Mouse (Mus musculus): Measurements from ENCODE around the gene 4930548H24Rik. TPM values are rescaled to one million over a fixed set of nuclear protein-coding genes. Genes with fewer than 3 reads are reported as not detected.
"Not testable (repeated sequence)": the region's sequence is repeated elsewhere in the genome, so short reads cannot be mapped to it uniquely, and the experiment has no call there.

Gene 4930548H24Rik
- polyA plus RNA-seq, 1 experiment from 2014 or later: not detected

DNA sequence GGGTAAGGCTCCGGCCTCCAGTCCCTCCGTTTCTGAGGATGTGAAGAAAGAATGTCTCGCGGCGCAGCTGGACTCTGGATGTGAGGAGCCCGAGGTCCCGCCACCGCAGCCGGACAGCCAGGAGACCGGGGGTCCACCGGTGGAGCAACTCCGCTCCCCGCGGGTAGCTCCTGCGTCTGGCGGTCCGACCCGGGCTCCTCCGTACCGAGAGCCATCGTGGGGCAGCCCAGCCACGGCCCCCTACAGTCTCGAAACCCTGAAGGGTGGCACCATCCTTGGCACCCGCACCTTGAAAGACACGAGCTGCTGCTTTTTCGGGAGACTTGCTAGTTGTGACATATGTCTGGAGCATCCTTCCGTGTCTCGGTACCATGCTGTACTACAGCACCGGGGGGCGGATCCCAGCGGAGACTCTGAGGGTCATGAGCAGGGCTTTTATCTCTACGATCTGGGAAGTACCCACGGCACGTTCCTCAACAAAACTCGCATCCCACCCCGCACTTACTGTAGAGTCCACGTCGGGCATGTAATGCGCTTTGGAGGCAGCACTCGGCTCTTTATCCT is 41.7 kb downstream of the 4930548H24Rik start:
- Histone ChIP-seq H3K4me2 (ENCODE audit: low read depth, low read length) (peak overlapping the region; percentile 100), H3K27ac (ENCODE audit: low read depth, low read length) (peak overlapping the region; percentile 81; the same call in 1 of the 2 replicates), H3K4me1 (ENCODE audit: control insufficient read depth, insufficient read depth, low read length) (peaks cover 19% of the 10 kb centered on the region), H3K27me3 (ENCODE audit: control insufficient read depth, insufficient read depth, low read length) (no peaks in the 10 kb centered on the region), H3K36me3 (ENCODE audit: control insufficient read depth, insufficient read depth, low read length) (peaks cover 23% of the 10 kb centered on the region), H3K4me3 (ENCODE audit: low read depth, low read length) (peak overlapping the region; percentile 97), H3K9me3 (ENCODE audit: control insufficient read depth, low read length) (no peaks in the 10 kb centered on the region), H3K9ac (replicated peaks; ENCODE audit: low read depth, low read length) (peak overlapping the region; percentile 77)
- peak; percentile 52 for ATAC-seq (ENCODE audit: low read depth)
- 4% methylated on average over 40 of the region's 40 CpGs for WGBS

DNA sequence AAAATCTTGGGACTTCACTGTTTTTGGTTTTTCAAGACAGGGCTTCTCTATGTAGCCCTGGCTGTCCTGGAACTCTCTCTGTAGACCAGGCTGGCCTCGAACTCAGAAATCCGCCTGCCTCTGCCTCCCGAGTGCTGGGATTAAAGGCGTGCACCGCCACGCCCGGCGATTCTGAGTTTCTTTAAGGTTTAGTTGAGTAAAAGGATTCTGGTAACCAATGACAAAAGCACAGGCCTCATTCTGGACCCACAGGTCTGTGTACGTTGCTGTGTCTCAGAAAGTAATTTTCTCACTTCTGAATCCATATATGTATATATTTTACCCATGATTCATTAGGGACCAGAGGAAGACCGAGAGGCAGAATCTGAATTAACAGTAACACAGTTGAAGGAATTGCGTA is 42.2 kb downstream of the 4930548H24Rik start, which contains the start of gene Supt7l:
TSS of gene Supt7l (minus strand) at position 101 of the 400 bp plus-strand sequence.
- Histone ChIP-seq H3K27ac (ENCODE audit: low read depth, low read length) (peak within 1 kb of the TSS; percentile 81; the same call in 1 of the 2 replicates), H3K4me1 (ENCODE audit: control insufficient read depth, insufficient read depth, low read length) (peaks cover 19% of the 10 kb centered on the region), H3K4me2 (ENCODE audit: low read depth, low read length) (peak within 1 kb of the TSS; percentile 100), H3K9ac (replicated peaks; ENCODE audit: low read depth, low read length) (peak within 1 kb of the TSS; percentile 77), H3K36me3 (ENCODE audit: control insufficient read depth, insufficient read depth, low read length) (peaks cover 20% of the 10 kb centered on the region), H3K4me3 (ENCODE audit: low read depth, low read length) (peak within 1 kb of the TSS; percentile 97)
- not testable (repeated sequence) for H3K9me3 ChIP-seq (ENCODE audit: control insufficient read depth, low read length); ATAC-seq (ENCODE audit: low read depth); H3K27me3 ChIP-seq (ENCODE audit: control insufficient read depth, insufficient read depth, low read length)
- 83% methylated on average over 11 of the region's 11 CpGs for WGBS

DNA sequence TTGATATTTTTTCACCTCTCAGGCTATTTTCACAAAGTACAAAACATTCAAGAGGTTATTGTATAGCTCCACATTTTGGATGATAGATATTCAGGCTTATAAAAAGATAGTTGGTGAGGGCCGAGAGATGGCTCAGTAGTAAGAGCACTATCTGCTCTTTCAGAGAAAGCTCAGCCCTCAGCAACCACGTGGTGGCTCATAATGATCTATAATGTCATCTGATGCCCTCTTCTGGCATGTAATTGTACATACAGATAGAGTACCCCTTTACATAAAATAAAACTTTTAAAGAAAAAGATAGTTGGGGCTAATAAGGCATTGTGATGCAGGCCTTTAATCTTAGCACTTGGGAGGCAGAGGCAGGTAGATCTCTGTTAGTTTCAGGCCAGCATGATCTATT is 43.0 kb downstream of the 4930548H24Rik start:
- Histone ChIP-seq H3K4me1 (ENCODE audit: control insufficient read depth, insufficient read depth, low read length) (peaks cover 19% of the 10 kb centered on the region), H3K9me3 (ENCODE audit: control insufficient read depth, low read length) (no peaks in the 10 kb centered on the region), H3K36me3 (ENCODE audit: control insufficient read depth, insufficient read depth, low read length) (peaks cover 26% of the 10 kb centered on the region), H3K27me3 (ENCODE audit: control insufficient read depth, insufficient read depth, low read length) (no peaks in the 10 kb centered on the region), H3K9ac (replicated peaks; ENCODE audit: low read depth, low read length) (no peak overlapping the region), H3K4me3 (ENCODE audit: low read depth, low read length) (no peak overlapping the region), H3K4me2 (ENCODE audit: low read depth, low read length) (no peak overlapping the region; the same call in 1 of the 2 replicates), H3K27ac (ENCODE audit: low read depth, low read length) (no peak overlapping the region)
- WGBS: 65% methylated on average over 2 of the region's 2 CpGs
- ATAC-seq (ENCODE audit: low read depth): no peak

DNA sequence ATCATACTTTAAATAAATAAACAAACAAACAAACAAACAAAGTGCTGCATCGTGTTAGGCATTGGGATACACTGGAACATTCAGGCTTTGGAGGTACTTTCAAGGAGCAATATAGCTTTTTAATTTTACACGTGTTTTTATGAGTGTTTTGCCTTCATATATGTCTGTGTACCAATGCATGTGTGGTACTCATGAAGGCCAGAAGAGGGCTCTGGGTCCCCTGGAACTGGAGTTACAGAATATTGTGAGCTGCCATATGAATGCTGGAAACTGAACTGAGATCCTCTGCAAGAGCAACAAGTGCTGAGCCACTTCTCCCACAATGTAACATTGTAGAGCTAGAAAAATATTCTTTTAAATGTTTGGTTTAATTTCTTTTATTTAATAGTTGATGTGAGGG is 49.7 kb downstream of the 4930548H24Rik start:
- Histone ChIP-seq H3K4me3 (ENCODE audit: low read depth, low read length) (no peak overlapping the region), H3K4me1 (ENCODE audit: control insufficient read depth, insufficient read depth, low read length) (no peaks in the 10 kb centered on the region), H3K4me2 (ENCODE audit: low read depth, low read length) (no peak overlapping the region), H3K27me3 (ENCODE audit: control insufficient read depth, insufficient read depth, low read length) (no peaks in the 10 kb centered on the region), H3K36me3 (ENCODE audit: control insufficient read depth, insufficient read depth, low read length) (peaks cover 52% of the 10 kb centered on the region), H3K9ac (replicated peaks; ENCODE audit: low read depth, low read length) (no peak overlapping the region), H3K27ac (ENCODE audit: low read depth, low read length) (no peak overlapping the region), H3K9me3 (ENCODE audit: control insufficient read depth, low read length) (no peaks in the 10 kb centered on the region)
- 96% methylated on average over 2 of the region's 2 CpGs for WGBS
- no peak for ATAC-seq (ENCODE audit: low read depth)

Other genes with a start within 250 kb of the 4930548H24Rik start
- 157 and 161 TPM in 2 replicates for gene Nrbp1, start 244.9 kb upstream of the 4930548H24Rik start, polyA plus RNA-seq (2014; fragmentation: Nextera tagmentation; extraction: Ambion mirVana)
- 0.54 and 1.4 TPM in 2 replicates for gene Gm9970, start 244.5 kb upstream of the 4930548H24Rik start, polyA plus RNA-seq (2014; fragmentation: Nextera tagmentation; extraction: Ambion mirVana)
- gene Krtcap3, start 234.0 kb upstream of the 4930548H24Rik start, polyA plus RNA-seq (2014; fragmentation: Nextera tagmentation; extraction: Ambion mirVana): 2.7 and 3.2 TPM in 2 replicates
- 32.6 and 45.4 TPM in 2 replicates for gene Ift172, start 194.6 kb upstream of the 4930548H24Rik start, polyA plus RNA-seq (2014; fragmentation: Nextera tagmentation; extraction: Ambion mirVana)
- 106 and 113 TPM in 2 replicates for gene Fndc4, start 189.7 kb upstream of the 4930548H24Rik start, polyA plus RNA-seq (2014; fragmentation: Nextera tagmentation; extraction: Ambion mirVana)
- gene Gckr, start 188.3 kb upstream of the 4930548H24Rik start, polyA plus RNA-seq (2014; fragmentation: Nextera tagmentation; extraction: Ambion mirVana): 0.21 and 0.61 TPM in 2 replicates
- gene Zfp512, start 33.3 kb upstream of the 4930548H24Rik start, polyA plus RNA-seq (2014; fragmentation: Nextera tagmentation; extraction: Ambion mirVana): 102 and 117 TPM in 2 replicates
- gene Gpn1, start 9.0 kb downstream of the 4930548H24Rik start, polyA plus RNA-seq (2014; fragmentation: Nextera tagmentation; extraction: Ambion mirVana): 78.6 and 80.9 TPM in 2 replicates
- gene Slc4a1ap, start 41.3 kb downstream of the 4930548H24Rik start, polyA plus RNA-seq (2014; fragmentation: Nextera tagmentation; extraction: Ambion mirVana): 35.4 and 35.8 TPM in 2 replicates
- 21.6 and 22.4 TPM in 2 replicates for gene Supt7l, start 42.1 kb downstream of the 4930548H24Rik start, polyA plus RNA-seq (2014; fragmentation: Nextera tagmentation; extraction: Ambion mirVana)
- 189 and 200 TPM in 2 replicates for gene Mrpl33, start 111.2 kb downstream of the 4930548H24Rik start, polyA plus RNA-seq (2014; fragmentation: Nextera tagmentation; extraction: Ambion mirVana)
- 4.0 and 4.3 TPM in 2 replicates for gene Rbks, start 211.9 kb downstream of the 4930548H24Rik start, polyA plus RNA-seq (2014; fragmentation: Nextera tagmentation; extraction: Ambion mirVana)
- 37.9 and 43.5 TPM in 2 replicates for gene Babam2, start 211.9 kb downstream of the 4930548H24Rik start, polyA plus RNA-seq (2014; fragmentation: Nextera tagmentation; extraction: Ambion mirVana)

All from neural tube, embryonic 14.5 days (tissue).